Mouse (Mus musculus) spleen, adult 18-20 months (tissue): ENCODE measurements around the gene C1qtnf1.
"Not testable (repeated sequence)": the region's sequence is repeated elsewhere in the genome, so short reads cannot be mapped to it uniquely, and the experiment has no call there.

Experiments used
- DNase-seq, 2 experiments: peaks; one replicate each; pipeline ENCODE4 v3.0.0; 2022; ENCODE audit warnings: mixed read lengths in 2 of 2

Gene C1qtnf1

GRCm38 (mm10) chr11:118427986-118428385 lies at the start of gene C1qtnf1:
Gene C1qtnf1 (plus strand): TSS chr11:118428203.
- no peak for DNase-seq

GRCm38 (mm10) chr11:118378656-118379055 lies 49.3 kb upstream of the C1qtnf1 start:
- DNase-seq = no peak

GRCm38 (mm10) chr11:118379251-118380009 lies 48.6 kb upstream of the C1qtnf1 start:
- peak; percentile 55 to 82 for DNase-seq

GRCm38 (mm10) chr11:118387816-118388215 lies 40.2 kb upstream of the C1qtnf1 start:
- not testable (repeated sequence) for DNase-seq

GRCm38 (mm10) chr11:118393991-118394390 lies 34.0 kb upstream of the C1qtnf1 start:
- DNase-seq = no peak

GRCm38 (mm10) chr11:118394538-118394937 lies 33.5 kb upstream of the C1qtnf1 start:
- DNase-seq = no peak

GRCm38 (mm10) chr11:118397806-118398530 lies 30.0 kb upstream of the C1qtnf1 start:
- DNase-seq = peak in 1 of 2 experiments; percentile 3

GRCm38 (mm10) chr11:118399891-118400565 lies 28.0 kb upstream of the C1qtnf1 start:
- no peak for DNase-seq

- peak in 1 of 2 experiments; percentile 4 for DNase-seq
Observed at GRCm38 (mm10) chr11:118400566-118400936, 27.5 kb upstream of the C1qtnf1 start.

- peak in 1 of 2 experiments; percentile 2 for DNase-seq
Observed at GRCm38 (mm10) chr11:118401195-118401594, 26.8 kb upstream of the C1qtnf1 start.

- peak in 1 of 2 experiments; percentile 10 for DNase-seq
Observed at GRCm38 (mm10) chr11:118401760-118402280, 26.2 kb upstream of the C1qtnf1 start, which contains the start of gene Lgals3bp. Gene Lgals3bp (minus strand): TSS chr11:118402092.

GRCm38 (mm10) chr11:118403183-118403582 lies 24.8 kb upstream of the C1qtnf1 start:
- no peak for DNase-seq

- peak in 1 of 2 experiments; percentile 5 for DNase-seq
Observed at GRCm38 (mm10) chr11:118403951-118404899, 23.8 kb upstream of the C1qtnf1 start.

GRCm38 (mm10) chr11:118405311-118405710 lies 22.7 kb upstream of the C1qtnf1 start:
- DNase-seq = peak in 1 of 2 experiments; percentile 3

- DNase-seq = peak in 1 of 2 experiments; percentile 3
Observed at GRCm38 (mm10) chr11:118406521-118406920, 21.5 kb upstream of the C1qtnf1 start.

GRCm38 (mm10) chr11:118407318-118407910 lies 20.6 kb upstream of the C1qtnf1 start:
- peak in 1 of 2 experiments; percentile 42 for DNase-seq

GRCm38 (mm10) chr11:118408051-118408740 lies 19.8 kb upstream of the C1qtnf1 start:
- DNase-seq = no peak

GRCm38 (mm10) chr11:118409106-118410072 lies 18.6 kb upstream of the C1qtnf1 start:
- no peak for DNase-seq

GRCm38 (mm10) chr11:118410073-118410444 lies 17.9 kb upstream of the C1qtnf1 start:
- no peak for DNase-seq
